Mouse (Mus musculus) frontal cortex, adult (tissue): ENCODE results near the gene Trip11.

Experiments used
- ATAC-seq: cut with Nextera tagmentation; 2 replicates; pipeline ENCODE4 v1.9.2; 2017; ENCODE audit warnings: mild to moderate bottlenecking, moderate library complexity, mixed read lengths; ENCODE audit not compliant: low TSS enrichment

Trip11 gene

GRCm38 (mm10) chr12:101821596-101821995 is 91.5 kb downstream of the Trip11 start:
- no peak for ATAC-seq

GRCm38 (mm10) chr12:101819570-101819969 is 93.5 kb downstream of the Trip11 start:
- no peak for ATAC-seq

- ATAC-seq, result peak; percentile 69
These were observed 94.3 kb downstream of the Trip11 start, which contains the start of gene Fbln5 for GRCm38 (mm10) chr12:101818608-101819370. Fbln5 (minus strand) TSS chr12:101819055.

GRCm38 (mm10) chr12:101818246-101818607 is 94.8 kb downstream of the Trip11 start:
- ATAC-seq, result peak; percentile 51

GRCm38 (mm10) chr12:101816810-101817209 is 96.3 kb downstream of the Trip11 start:
- peak; percentile 32; the same call in 1 of the 2 replicates for ATAC-seq

- ATAC-seq, result no peak
These were observed 97.3 kb downstream of the Trip11 start for GRCm38 (mm10) chr12:101815796-101816195.

GRCm38 (mm10) chr12:101814423-101814822 is 98.6 kb downstream of the Trip11 start:
- no peak for ATAC-seq

GRCm38 (mm10) chr12:101811181-101811580 is 101.9 kb downstream of the Trip11 start:
- ATAC-seq, result peak; percentile 62

- ATAC-seq, result no peak
These were observed 102.6 kb downstream of the Trip11 start for GRCm38 (mm10) chr12:101810515-101810914.

GRCm38 (mm10) chr12:101807400-101807799 is 105.7 kb downstream of the Trip11 start:
- no peak for ATAC-seq

GRCm38 (mm10) chr12:101802445-101802844 is 110.6 kb downstream of the Trip11 start:
- no peak for ATAC-seq

GRCm38 (mm10) chr12:101801744-101802143 is 111.3 kb downstream of the Trip11 start:
- no peak for ATAC-seq

GRCm38 (mm10) chr12:101801051-101801450 is 112.0 kb downstream of the Trip11 start:
- no peak for ATAC-seq

- ATAC-seq, result no peak
These were observed 114.7 kb downstream of the Trip11 start for GRCm38 (mm10) chr12:101798189-101798922.

- no peak for ATAC-seq
These were observed 118.6 kb downstream of the Trip11 start for GRCm38 (mm10) chr12:101794458-101794857.

- no peak for ATAC-seq
These were observed 119.8 kb downstream of the Trip11 start for GRCm38 (mm10) chr12:101793221-101793621.

GRCm38 (mm10) chr12:101792684-101793083 is 120.4 kb downstream of the Trip11 start:
- no peak for ATAC-seq

- no peak for ATAC-seq
These were observed 123.3 kb downstream of the Trip11 start for GRCm38 (mm10) chr12:101789767-101790166.

- no peak for ATAC-seq
These were observed 123.8 kb downstream of the Trip11 start for GRCm38 (mm10) chr12:101789250-101789649.
